Mouse (Mus musculus) forebrain, embryonic 16.5 days (tissue): ENCODE data around the gene Olfr770. TPM values are rescaled to one million over a fixed set of nuclear protein-coding genes. Genes with fewer than 3 reads are reported as not detected.
"Not testable (repeated sequence)": the region's sequence is repeated elsewhere in the genome, so short reads cannot be mapped to it uniquely, and the experiment has no call there.

Source experiments
- ATAC-seq: fragments of 200-750 bp; cut with Nextera tagmentation; 2 replicates; pipeline ENCODE4 v1.8.0; 2017; ENCODE audit warnings: mild to moderate bottlenecking, moderate library complexity
- H3K27ac ChIP-seq: fragments of 300-500 bp; sonication (generic); 2 replicates; pipeline ENCODE4 v1.5.1; 2014; ENCODE audit warnings: low read length, control low read depth
- H3K27me3 ChIP-seq: fragments of 300-500 bp; sonication (generic); replicated peaks from 2 replicates; pipeline ENCODE4 v1.6.1; 2014; ENCODE audit warnings: low read length; ENCODE audit not compliant: control insufficient read depth, insufficient read depth
- H3K36me3 ChIP-seq: fragments of 300-500 bp; sonication (generic); 2 replicates; pipeline ENCODE4 v1.6.1; 2014; ENCODE audit not compliant: control insufficient read depth, insufficient read depth
- H3K4me1 ChIP-seq: fragments of 300-500 bp; sonication (generic); replicated peaks from 2 replicates; pipeline ENCODE4 v1.6.1; 2014; ENCODE audit warnings: low read length; ENCODE audit not compliant: control insufficient read depth, insufficient read depth
- H3K4me2 ChIP-seq: fragments of 300-500 bp; sonication (generic); 2 replicates; pipeline ENCODE4 v1.6.1; 2014; ENCODE audit warnings: mild to moderate bottlenecking, low read length, control low read depth
- H3K4me3 ChIP-seq: fragments of 300-500 bp; sonication (generic); replicated peaks from 2 replicates; pipeline ENCODE4 v1.5.1; 2014; ENCODE audit warnings: mild to moderate bottlenecking, low read length, control low read depth
- H3K9ac ChIP-seq: fragments of 300-500 bp; sonication (generic); replicated peaks from 2 replicates; pipeline ENCODE4 v1.6.1; 2014; ENCODE audit warnings: low read depth, low read length, control low read depth
- H3K9me3 ChIP-seq: fragments of 300-500 bp; sonication (generic); 2 replicates; pipeline ENCODE4 v1.6.1; 2016; ENCODE audit warnings: low read length; ENCODE audit not compliant: control insufficient read depth
- WGBS: fragments of 180-500 bp; shearing (Covaris S2); extraction: QIAGEN DNeasy Blood & Tissue Kit; methylation state at CpG from one replicate; pipeline ENCODE4 v1.1.7; 2014; 5-methylcytosine and 5-hydroxymethylcytosine counted together
- polyA plus RNA-seq: library from polyadenylated mRNA; unstranded; fragments of >200 nt; fragmentation: Nextera tagmentation; extraction: Ambion mirVana; gene quantifications from 2 replicates; pipeline ENCODE4 v1.2.1, GENCODE M21; 2015

Olfr770 gene
- not detected in 2 replicates for polyA plus RNA-seq

DNA sequence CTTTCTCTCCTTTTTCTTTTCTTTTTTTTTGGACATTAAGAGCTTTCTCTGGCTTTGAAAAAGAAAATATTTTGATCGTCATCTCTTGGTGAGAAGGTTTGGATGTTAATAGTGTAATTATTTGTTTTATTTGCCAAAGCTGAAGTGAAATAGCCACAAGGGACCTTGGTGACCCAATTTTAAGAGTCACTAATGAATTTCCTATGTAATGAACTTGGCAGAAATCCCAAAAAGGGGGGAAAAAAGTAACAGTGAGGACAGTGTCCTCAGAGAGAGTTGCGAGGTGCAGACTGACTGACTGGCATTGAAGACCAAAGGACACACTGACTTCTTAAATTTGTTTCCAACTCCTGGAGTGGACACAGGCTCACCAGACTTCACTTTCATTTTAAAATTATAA lies at the start of gene Olfr770:
Olfr770 (minus strand) TSS at position 101 of the 400 bp plus-strand sequence.
- ATAC-seq: no peak
- H3K4me2 ChIP-seq: no peak within 1 kb of the TSS
- H3K27ac ChIP-seq: no peak within 1 kb of the TSS
- no peaks in the 10 kb centered on the region for H3K36me3 ChIP-seq
- H3K9me3 ChIP-seq: no peaks in the 10 kb centered on the region
- no peaks in the 10 kb centered on the region for H3K4me1 ChIP-seq
- H3K9ac ChIP-seq: no peak within 1 kb of the TSS
- no peaks in the 10 kb centered on the region for H3K27me3 ChIP-seq
- 47% methylated on average over 2 of the region's 2 CpGs for WGBS
- no peak within 1 kb of the TSS for H3K4me3 ChIP-seq

DNA sequence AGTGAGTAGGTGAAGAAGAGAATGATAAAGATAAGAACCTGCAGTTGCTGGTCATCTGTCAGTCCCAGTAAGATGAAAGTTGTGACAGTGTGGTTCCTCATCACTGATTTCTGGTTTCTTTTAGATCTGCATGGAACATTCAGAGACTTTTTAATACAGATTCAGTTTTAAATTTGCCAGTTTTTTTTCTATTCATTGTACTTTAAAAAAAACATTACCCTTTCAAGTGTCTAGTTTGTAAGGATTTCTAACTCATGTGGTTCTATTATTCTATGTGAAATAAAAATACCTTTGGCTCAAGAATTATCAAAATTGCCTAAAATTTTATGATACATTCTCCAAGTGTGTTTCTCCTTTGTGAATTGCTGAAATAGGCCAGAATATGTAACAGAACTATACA lies 48.5 kb upstream of the Olfr770 start, which contains the start of gene Olfr773:
Olfr773 (minus strand) TSS at position 101 of the 400 bp plus-strand sequence.
- not testable (repeated sequence) for H3K27me3 ChIP-seq, ATAC-seq, H3K9ac ChIP-seq, H3K4me3 ChIP-seq, H3K36me3 ChIP-seq, H3K9me3 ChIP-seq, H3K4me1 ChIP-seq, H3K27ac ChIP-seq, H3K4me2 ChIP-seq

DNA sequence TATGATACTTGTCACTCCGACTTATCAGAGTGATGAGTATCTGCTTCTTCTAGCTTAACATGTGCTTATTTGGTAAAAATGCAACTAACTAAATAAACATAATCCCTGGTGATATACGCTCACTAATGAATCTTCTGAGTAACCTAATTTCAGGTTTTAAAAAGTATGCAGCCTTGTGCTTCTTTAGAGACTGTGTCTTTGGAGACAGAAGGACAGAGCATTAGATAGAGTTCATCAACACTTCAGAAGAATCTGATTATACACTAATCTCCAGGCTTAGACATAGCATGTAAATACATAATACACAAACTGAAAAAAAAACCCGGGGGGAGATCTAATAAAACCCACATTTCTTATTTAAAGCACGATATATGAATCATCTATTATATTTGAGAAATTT lies 39.0 kb upstream of the Olfr770 start, which contains the start of gene Olfr772:
Olfr772 (minus strand) TSS at position 101 of the 400 bp plus-strand sequence.
- WGBS: 84% methylated on average over 3 of the region's 4 CpGs
- H3K27me3 ChIP-seq, ATAC-seq, H3K4me2 ChIP-seq, H3K4me1 ChIP-seq, H3K9me3 ChIP-seq, H3K9ac ChIP-seq, H3K36me3 ChIP-seq, H3K27ac ChIP-seq, H3K4me3 ChIP-seq: not testable (repeated sequence)

- no peak within 1 kb of the TSS for H3K9ac ChIP-seq
- WGBS: 88% methylated on average over 1 of the region's 1 CpGs
- H3K9me3 ChIP-seq: no peaks in the 10 kb centered on the region
- H3K36me3 ChIP-seq: no peaks in the 10 kb centered on the region
- no peak for ATAC-seq
- H3K27ac ChIP-seq: no peak within 1 kb of the TSS
- H3K4me1 ChIP-seq: no peaks in the 10 kb centered on the region
- H3K27me3 ChIP-seq: no peaks in the 10 kb centered on the region
- no peak within 1 kb of the TSS for H3K4me3 ChIP-seq
- no peak within 1 kb of the TSS for H3K4me2 ChIP-seq
Observed at GRCm38 (mm10) chr10:129164651-129165050, 25.9 kb upstream of the Olfr770 start, which contains the start of gene Olfr771. Gene Olfr771, minus strand, starts transcription at chr10:129164751.

DNA sequence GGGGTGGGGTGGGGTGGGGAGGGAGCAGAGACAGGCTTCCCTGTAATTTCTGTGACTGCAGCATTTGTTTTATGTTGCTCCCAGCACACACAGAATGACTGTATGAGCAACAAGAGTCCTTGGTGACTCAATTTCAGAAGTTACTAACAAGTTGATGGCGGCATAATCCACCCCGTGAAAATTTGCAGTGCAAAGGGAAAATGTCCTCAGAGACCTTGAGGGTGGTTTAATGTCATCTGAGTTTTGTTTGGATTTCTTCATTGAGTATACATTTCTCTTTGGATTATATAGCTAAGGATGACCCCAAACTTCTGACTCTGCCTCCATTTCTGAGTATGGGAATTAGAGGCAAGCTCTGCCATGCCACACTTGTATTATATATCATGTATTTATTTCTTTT lies 21.0 kb downstream of the Olfr770 start, which contains the start of gene Olfr769:
Olfr769 (minus strand) TSS at position 101 of the 400 bp plus-strand sequence.
- H3K36me3 ChIP-seq: no peaks in the 10 kb centered on the region
- H3K9ac ChIP-seq: no peak within 1 kb of the TSS
- H3K27ac ChIP-seq: no peak within 1 kb of the TSS
- 80% methylated on average over 2 of the region's 2 CpGs for WGBS
- no peaks in the 10 kb centered on the region for H3K4me1 ChIP-seq
- no peak for ATAC-seq
- no peaks in the 10 kb centered on the region for H3K9me3 ChIP-seq
- H3K4me3 ChIP-seq: no peak within 1 kb of the TSS
- no peak within 1 kb of the TSS for H3K4me2 ChIP-seq
- H3K27me3 ChIP-seq: no peaks in the 10 kb centered on the region

DNA sequence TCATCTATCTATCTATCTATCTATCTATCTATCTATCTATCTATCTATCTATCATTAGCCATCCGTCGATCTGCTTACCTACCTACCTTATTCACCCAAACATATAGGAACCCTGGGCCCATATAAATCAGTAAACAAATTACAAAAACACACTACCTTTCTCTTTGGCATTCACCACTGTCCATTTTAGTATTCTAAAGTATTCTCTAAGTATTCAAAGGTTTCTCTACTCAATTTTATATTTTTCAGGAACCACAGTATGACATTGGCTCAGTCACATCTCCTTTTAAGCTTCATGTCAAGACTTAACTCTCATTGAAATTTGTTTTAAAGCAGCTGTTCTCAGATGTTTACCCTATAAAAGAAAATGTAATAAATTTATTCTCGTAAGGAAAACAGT lies 23.7 kb downstream of the Olfr770 start:
- Histone ChIP-seq H3K36me3 (no peaks in the 10 kb centered on the region), H3K4me1 (no peaks in the 10 kb centered on the region), H3K4me3 (no peak overlapping the region), H3K9me3 (no peaks in the 10 kb centered on the region), H3K4me2 (no peak overlapping the region), H3K9ac (no peak overlapping the region), H3K27ac (no peak overlapping the region), H3K27me3 (no peaks in the 10 kb centered on the region)
- ATAC-seq: no peak
- WGBS: 91% methylated on average over 3 of the region's 3 CpGs

DNA sequence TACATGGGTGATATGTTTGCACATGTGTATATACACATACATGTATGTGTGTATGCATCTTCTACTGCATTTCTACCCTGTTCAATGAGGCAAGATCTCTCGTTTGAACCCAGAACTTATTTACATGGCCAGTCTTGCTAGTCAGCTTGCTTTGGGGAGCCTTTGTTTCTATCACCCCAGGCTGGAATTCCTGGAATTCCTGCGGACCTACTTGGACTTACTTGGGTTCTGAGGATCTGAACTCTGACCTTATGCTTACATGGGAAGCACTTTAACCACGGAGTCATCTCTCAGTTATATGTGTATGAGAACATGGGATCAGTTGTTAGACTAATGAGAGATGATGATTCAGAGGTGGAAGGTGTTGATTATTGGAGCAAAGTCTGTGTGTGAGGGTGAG lies 37.6 kb downstream of the Olfr770 start:
- WGBS: 50% methylated on average over 3 of the region's 3 CpGs
- no peak overlapping the region for H3K27ac ChIP-seq
- H3K27me3 ChIP-seq: no peaks in the 10 kb centered on the region
- no peak for ATAC-seq
- H3K36me3 ChIP-seq: no peaks in the 10 kb centered on the region
- no peaks in the 10 kb centered on the region for H3K4me1 ChIP-seq
- H3K4me3 ChIP-seq: no peak overlapping the region
- H3K9me3 ChIP-seq: no peaks in the 10 kb centered on the region
- no peak overlapping the region for H3K4me2 ChIP-seq
- no peak overlapping the region for H3K9ac ChIP-seq

DNA sequence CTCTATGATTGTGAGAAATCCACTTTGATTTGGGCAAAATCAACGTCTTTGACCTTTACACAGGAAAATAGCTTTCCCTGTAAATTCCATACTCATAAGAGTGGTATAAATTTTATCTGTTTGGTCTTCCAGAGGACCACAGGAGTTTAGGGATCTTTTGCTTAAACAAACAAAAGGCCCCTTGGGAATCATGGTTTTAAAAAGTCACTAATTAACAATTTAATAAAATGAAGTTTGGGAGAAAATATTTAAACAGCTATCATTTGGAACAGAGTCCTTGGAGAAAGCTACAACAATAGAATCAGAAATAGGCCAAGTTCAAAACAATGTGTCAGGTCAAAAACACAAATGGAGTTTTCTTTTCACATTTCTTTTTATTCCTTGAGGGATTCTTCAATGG lies 39.5 kb downstream of the Olfr770 start, which contains the start of gene Olfr768:
Olfr768 (minus strand) TSS at position 101 of the 400 bp plus-strand sequence.
- H3K27ac ChIP-seq: no peak within 1 kb of the TSS
- H3K9ac ChIP-seq: no peak within 1 kb of the TSS
- no peaks in the 10 kb centered on the region for H3K27me3 ChIP-seq
- H3K4me3 ChIP-seq: no peak within 1 kb of the TSS
- WGBS: 82% methylated on average over 1 of the region's 1 CpGs
- no peak within 1 kb of the TSS for H3K4me2 ChIP-seq
- no peaks in the 10 kb centered on the region for H3K9me3 ChIP-seq
- no peaks in the 10 kb centered on the region for H3K36me3 ChIP-seq
- H3K4me1 ChIP-seq: no peaks in the 10 kb centered on the region
- ATAC-seq: no peak

DNA sequence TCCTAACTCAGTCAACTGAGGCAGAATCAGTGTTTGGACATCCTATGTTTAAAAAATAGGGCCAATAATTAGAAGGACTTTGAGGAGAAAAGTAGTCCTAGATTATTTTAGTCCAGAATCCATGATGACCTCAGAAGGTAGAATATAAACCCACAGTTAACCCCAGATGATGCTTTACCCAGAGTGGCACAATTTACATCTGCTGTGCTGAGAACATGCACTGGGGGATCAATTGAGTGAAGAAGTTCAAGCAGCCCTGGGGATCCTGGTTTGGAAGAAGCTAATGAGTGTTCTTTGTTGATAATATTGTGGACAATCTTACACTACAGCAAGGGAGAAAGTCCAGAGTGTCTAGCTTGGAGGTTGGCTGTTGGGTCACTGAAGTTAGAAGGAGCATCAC lies 56.0 kb downstream of the Olfr770 start, which contains the start of gene Olfr767:
Olfr767 (minus strand) TSS at position 101 of the 400 bp plus-strand sequence.
- not testable (repeated sequence) for H3K27ac ChIP-seq, H3K36me3 ChIP-seq, H3K4me3 ChIP-seq, H3K9ac ChIP-seq, ATAC-seq, H3K9me3 ChIP-seq, H3K4me2 ChIP-seq, H3K27me3 ChIP-seq, H3K4me1 ChIP-seq
